Mouse (Mus musculus): ENCODE measurements around the gene Pygl.
"Not testable (repeated sequence)": the region's sequence is repeated elsewhere in the genome, so short reads cannot be mapped to it uniquely, and the experiment has no call there.

Gene Pygl

DNA sequence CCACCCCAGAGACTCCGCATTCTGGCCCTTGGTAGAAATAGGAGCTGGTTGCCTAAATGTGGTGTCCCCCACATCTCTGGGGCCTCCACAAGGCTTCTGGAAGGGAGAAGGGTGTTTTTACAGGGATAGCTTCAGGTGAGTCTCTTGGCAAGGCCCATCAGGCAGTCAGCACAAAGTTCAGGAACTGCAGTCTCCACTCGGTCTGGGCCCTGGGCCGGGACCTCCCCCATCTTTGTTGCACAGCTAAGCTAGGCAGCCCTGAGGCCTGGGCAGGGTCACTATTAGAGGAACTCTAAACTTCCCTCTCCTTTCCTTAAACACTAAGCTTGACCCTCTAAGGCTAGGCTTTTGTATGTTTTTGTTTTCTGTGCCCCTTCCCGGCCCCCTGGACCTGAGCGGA, 4.6 kb downstream of the Pygl start:
- no peak for DNase-seq

DNA sequence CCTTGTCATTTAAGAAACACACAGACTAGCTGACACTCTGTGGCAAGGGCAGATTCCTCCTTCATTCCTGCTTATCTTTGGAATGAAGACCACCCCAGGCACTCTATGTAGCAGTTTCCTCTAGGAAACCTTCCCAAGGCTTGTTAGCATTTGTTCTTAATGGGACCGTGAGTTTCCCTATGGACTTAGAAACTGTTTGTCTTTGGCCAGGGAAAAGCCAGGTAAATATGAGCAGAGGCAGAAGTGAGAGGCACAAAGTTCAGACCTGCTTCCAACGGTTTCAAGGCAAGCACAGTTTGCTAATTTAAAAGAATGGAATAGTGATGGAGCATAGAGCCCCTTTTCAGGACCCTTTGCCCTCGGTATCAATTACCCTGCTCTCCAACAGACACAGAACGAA, 8.0 kb downstream of the Pygl start:
- no peak for DNase-seq

- DNase-seq: no peak
Observed at GRCm38 (mm10) chr12:70221425-70221824, 9.9 kb downstream of the Pygl start.

DNA sequence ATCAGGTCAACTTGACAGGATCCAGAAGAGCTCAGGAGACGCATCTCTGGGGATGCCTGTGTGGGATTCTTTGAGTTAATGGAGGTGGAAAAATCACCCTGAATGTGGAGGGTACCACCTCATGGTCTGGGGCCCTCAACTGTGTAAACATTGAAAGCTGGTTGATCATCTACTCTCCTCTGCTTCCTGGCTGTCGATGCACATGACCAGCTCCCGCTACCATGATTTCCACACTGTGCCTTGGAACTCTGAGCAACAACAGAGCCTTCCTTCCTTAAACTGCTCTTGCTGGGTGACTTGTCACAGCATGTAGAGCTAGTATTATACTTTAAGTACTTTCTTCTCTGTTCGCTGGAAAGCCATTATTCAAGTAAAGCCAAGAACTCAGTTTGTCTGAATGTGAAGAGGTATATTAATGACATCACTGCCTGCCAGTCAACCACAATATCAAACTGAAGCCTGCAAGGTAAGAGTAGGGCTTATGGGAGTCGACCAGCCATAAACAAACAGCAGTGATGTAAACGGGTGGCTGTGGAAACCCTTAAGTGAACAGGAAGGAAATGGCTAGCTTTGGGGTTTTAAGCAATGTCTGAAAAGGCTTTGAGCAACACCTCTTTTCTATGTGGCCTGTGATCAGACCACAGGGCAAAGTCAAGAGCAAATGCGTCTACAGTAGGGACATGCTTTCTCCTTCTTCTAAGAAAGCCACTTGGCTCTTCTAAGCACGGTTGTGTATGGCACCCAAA, 12.3 kb downstream of the Pygl start:
- no peak for DNase-seq

- DNase-seq: no peak
Observed at GRCm38 (mm10) chr12:70216229-70216800, 15.0 kb downstream of the Pygl start.

GRCm38 (mm10) chr12:70214281-70214680, 17.0 kb downstream of the Pygl start:
- DNase-seq: no peak

DNA sequence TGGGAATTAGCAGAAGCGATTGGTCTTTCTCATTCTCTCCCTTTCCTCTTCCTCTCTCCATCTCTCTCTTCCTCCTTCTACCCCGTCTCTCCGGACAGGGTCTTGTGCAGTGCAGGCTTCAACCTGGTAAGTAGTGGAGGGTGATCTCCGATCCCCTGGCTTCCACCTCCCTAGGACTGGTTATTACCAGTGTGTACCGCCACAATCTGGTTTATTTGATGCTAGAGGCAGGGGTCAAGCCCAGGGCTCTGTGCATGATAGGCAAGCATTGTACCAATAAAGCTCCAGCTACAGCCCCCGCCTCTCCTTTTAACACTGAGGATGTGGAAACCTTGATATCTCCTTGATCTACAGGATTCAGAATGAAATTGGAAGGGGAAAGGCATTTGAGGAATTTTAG, 17.7 kb downstream of the Pygl start:
- DNase-seq: no peak

DNA sequence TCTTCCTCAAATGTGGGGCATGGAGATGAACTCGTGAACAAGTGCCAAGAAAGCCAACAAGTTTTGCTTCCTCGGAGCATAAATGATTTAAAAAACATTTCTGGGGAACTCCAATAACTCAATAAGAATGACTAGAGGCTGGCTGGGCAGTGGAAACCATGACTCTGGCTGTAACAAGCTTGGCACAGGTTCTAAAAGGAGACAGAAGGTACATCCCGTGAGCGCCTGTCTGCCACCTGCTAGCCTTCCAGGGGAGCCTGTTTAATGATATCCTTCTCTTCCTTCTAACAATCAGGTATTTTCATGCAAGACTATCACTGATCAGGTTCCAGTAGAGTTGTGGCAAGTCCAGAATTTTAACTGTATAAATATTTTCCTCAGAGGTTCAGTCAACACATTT, 18.8 kb downstream of the Pygl start:
- no peak for DNase-seq

GRCm38 (mm10) chr12:70208214-70208613, 23.1 kb downstream of the Pygl start:
- no peak for DNase-seq

DNA sequence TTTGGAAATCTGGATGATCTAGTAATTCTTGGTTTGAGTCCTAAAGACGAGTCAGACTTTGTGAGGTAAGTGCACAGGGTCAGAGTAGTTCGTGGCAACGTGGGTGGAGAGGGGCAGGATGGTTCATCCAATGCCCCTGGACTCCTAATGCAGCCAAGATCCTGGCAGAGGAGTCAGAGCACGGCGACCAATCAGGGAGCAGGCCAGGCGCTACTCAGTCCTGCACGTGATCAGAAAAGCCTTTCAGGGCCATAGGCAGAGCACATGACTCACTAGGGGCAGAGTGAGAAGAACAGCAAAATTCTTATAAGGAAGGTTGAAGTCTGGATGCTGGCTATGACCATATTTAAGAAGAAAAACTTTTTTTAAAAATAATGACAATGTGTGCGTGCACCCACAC, 26.9 kb downstream of the Pygl start:
- no peak for DNase-seq

DNA sequence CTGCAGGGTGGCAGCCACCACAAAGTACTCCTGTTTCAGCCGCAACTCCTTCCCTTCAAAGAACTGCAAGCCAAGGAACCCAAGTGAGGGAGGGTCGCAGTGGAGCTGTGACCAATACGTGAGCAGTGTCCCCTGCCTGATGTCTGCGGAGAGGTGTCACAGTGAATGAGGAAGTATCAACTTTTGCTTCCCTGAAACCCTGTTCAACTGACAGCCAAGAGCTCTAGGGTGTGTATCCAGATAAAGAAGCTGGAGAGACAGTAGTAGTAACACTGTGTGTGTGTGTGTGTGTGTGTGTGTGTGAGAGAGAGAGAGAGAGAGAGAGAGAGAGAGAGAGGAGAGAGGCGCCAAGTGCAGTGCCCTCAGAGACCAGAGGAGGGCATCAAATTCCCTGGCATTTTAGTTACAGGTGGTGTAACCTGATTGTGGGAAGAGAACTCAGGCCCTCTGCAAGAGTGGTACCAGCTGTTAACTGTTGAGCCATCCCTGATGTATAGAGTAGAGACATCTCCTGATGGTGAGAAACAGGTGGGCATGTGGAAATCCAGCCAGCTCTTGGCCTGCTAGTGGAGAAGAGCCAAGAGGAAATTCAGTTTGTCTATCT, 29.3 kb downstream of the Pygl start:
- no peak for DNase-seq

DNA sequence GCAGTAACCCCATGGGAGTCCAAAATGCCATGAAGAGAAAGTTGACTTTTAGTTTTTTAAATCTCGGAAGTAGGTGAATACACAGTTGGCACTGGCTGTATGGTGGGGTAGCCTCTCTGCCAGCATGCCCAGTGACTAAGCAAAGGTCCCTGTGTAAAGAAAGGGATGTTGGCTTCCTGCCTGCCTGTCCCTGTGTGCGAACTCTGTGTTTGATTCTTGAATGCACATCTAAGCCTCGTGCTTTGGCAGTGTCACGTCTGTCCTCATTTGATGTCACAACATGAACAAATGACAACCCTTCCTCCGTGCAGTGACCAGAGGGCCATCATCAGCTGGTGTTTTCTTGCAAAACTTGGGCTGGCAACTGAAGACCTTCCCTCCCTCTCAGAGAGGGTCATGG, 34.9 kb downstream of the Pygl start:
- no peak for DNase-seq

DNA sequence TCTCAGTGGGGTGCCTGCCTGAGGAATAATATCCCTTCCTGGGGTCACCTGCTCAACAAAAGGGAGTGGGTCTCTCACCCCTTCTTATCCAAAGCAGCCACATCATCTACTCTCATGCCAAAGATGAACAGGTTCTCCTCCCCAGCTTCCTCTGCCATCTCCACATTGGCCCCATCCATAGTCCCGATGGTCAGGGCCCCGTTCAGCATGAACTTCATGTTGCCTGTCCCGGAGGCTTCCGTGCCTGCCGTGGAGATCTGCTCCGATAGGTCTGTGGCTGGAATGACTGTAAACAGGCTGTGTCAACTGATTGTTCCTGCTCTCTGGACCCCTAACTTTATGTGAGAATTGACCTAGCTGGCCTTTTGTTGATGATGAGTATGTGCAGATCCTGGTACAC, 35.9 kb downstream of the Pygl start:
- no peak for DNase-seq

DNA sequence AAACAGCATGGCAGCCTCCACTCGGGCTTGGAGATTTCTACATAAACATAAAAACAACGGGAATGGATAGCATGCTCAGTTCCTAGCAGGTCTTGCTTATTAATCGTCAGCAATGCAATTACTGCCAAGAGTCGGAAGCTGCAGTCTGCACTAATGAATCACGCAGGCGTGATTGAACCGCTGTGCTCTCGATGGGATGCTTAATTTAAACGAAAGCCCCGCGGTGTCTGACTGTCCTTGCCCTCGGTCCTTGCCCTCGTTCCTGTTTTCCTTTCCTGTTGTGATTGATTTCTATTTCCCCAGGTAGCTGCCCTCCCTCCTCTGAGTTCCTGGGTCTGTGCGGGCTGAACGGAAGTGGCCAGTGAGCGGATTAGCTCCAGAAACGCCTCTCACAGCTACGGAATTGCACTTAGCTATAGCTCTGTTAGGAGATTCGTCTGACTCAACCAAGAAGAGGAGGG, 39.0 kb downstream of the Pygl start:
- DNase-seq: no peak

GRCm38 (mm10) chr12:70184173-70184783, 47.0 kb downstream of the Pygl start:
- DNase-seq: no peak

DNA sequence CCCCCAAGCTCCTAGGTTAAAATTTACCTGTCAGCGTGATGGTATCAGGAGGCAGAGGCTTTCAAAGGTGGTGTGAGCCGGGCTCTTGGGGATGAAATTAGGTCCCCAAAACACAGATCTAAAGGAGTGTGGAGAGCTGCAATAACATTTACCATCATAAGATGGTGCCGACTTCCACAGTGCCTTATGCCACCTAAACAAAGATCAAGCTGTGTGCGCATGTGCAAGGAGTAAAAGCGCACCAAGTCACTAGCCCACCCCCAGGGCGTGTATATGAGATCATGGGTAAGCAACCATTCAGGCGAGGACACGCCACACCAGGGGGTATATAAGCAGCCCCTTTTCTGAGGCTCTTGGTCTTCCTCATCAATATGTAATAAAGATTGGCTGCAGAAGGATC, 47.8 kb downstream of the Pygl start:
- not testable (repeated sequence) for DNase-seq

GRCm38 (mm10) chr12:70169969-70170368, 61.3 kb downstream of the Pygl start:
- no peak for DNase-seq

- DNase-seq: no peak
Observed at GRCm38 (mm10) chr12:70167950-70168349, 63.3 kb downstream of the Pygl start.

DNA sequence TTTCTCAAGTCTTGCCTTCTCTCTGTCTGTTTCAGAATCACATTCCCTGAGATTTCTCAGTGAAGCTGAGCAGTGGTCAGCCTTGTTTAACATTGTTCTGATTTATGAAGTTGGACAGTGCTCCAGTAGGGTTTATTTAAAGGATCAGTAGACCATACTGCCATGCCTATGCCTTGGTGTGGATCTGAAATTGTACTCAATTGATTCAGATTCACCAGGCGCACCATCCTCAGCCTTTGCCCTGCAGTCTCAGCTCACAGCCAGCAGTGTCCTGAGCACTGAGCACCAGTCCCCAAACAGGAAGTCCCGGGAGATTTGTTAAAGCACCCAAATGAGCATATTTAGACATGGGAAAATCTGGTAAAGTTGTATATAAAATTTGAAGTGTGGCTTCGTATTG, 66.5 kb downstream of the Pygl start:
- no peak for DNase-seq

DNA sequence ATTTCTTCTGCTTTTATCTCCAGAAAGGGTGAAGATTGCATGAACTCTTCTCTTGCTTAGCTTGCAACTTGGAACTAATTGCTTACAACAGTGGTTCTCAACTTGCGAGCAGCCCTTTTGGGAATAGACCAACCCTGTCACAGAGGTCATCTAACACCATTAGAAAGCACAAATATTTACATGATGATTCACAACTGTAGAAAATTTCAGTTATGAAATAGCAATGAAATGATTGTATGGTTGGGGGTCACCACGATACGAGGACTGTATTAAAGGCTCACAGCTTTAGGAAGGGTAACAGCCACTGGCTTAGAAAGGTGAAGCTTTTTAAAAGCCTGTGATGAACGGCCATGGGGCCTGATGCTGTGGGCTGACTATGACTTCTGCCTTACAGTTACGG, 70.2 kb downstream of the Pygl start:
- DNase-seq: no peak

DNA sequence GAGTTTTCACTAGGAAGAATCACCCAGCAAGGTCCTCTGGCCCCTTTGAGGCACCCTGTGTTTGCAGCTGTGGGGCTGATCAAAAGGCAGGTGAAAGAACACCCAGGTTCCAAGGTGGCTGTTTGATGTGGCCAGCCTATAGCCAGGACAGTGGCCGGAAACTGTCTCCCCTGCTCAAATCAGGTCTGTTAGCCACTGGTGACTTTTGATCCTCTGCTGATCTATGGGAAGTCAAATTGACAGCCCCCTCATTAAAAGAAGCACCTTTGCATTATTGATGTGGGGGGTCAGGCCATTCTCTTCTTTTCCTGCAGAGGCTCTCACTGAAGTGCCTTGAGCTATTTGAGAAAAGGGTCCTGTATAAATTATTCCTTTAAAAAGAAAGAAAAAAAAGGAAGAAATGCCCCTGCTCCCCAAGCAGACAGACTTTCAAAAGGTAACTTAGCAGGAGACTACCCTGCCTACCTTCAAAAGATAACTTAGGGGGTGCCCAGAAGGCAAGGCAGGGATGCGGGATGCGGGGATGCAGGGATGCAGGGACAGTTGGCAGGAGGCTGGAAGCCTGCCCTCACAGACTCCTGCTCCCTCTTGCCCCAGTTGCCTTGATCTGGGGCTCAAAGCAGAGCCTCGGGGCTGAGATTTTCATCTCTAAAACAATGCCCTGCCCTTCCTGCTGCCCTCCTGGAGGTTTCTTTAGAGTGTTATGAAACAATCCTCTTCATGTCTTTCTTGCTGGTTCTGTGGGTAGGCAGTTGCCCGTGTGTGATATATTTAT, 73.8 kb downstream of the Pygl start:
- no peak for DNase-seq

- DNase-seq: no peak
Observed at GRCm38 (mm10) chr12:70156222-70156621, 75.1 kb downstream of the Pygl start.

DNA sequence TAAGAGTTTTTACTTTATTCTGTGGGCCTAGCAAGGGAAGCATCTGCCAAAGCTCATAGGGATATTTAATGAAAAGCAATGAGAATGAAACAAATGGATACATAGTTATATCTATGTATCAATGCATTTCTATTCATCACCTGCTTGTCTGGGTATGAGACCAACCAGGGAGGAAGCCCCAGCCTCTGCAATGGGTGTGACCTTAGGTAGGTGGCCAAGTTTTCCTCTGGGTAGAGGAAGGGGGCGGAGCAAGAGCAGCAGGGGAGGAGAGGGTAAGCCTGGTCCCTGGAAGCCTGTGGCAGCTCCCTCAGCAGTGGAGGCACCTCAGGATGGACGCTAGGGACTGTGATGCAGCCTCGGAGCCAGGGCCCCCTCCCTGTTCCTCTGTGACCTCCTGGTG, 77.4 kb downstream of the Pygl start, which contains the start of gene Abhd12b:
Abhd12b (plus strand) TSS at position 301 of the 400 bp plus-strand sequence.
- no peak for DNase-seq

Measured in lung, postnatal 14 days (tissue).